Mouse (Mus musculus) erythroblast, embryonic 14.5 days (primary cell): ENCODE data around the gene Cfd. TPM values are rescaled to one million over a fixed set of nuclear protein-coding genes. Genes with fewer than 3 reads are reported as not detected.

Experiments
- H3K27me3 ChIP-seq: 2 replicates; pipeline ENCODE4 v1.6.1; 2012; ENCODE audit warnings: inconsistent platforms; ENCODE audit not compliant: control insufficient read depth
- H3K36me3 ChIP-seq: 2 replicates; pipeline ENCODE4 v1.6.1; 2012; ENCODE audit warnings: mild to moderate bottlenecking, inconsistent platforms; ENCODE audit not compliant: control insufficient read depth
- H3K4me1 ChIP-seq: 2 replicates; pipeline ENCODE4 v1.6.1; 2012; ENCODE audit warnings: inconsistent platforms; ENCODE audit not compliant: control insufficient read depth
- H3K4me3 ChIP-seq: replicated peaks from 2 replicates; pipeline ENCODE3; 2012; ENCODE audit warnings: moderate library complexity, mild to moderate bottlenecking, inconsistent platforms
- H3K9me3 ChIP-seq: 2 replicates; pipeline ENCODE4 v1.6.1; 2012; ENCODE audit warnings: low read length, inconsistent platforms, mixed read lengths; ENCODE audit not compliant: control insufficient read depth
- GATA1 ChIP-seq: IDR thresholded peaks from 2 replicates; pipeline ENCODE4 v1.6.1; 2012; ENCODE audit warnings: low read length, inconsistent platforms, mixed read lengths
- TAL1 ChIP-seq: IDR thresholded peaks from 3 replicates; pipeline ENCODE4 v1.6.1; 2012; ENCODE audit warnings: low read length, inconsistent platforms, mixed read lengths
- polyA plus RNA-seq: library from polyadenylated mRNA; stranded (reverse); fragments of >175 nt; gene quantifications from 2 replicates; pipeline ENCODE4 v1.2.3, GENCODE M21; 2012

Gene Cfd
- polyA plus RNA-seq, 1 experiment: not detected

- Histone ChIP-seq H3K9me3 (no peaks in the 10 kb centered on the region), H3K4me3 (peak within 1 kb of the TSS; percentile 82), H3K36me3 (peaks cover 34% of the 10 kb centered on the region), H3K27me3 (no peaks in the 10 kb centered on the region), H3K4me1 (peaks cover 75% of the 10 kb centered on the region)
- TF ChIP-seq TAL1: no peak
- TF ChIP-seq GATA1: no peak
These were observed 36.5 kb upstream of the Cfd start, which contains the start of gene Ptbp1 for GRCm38 (mm10) chr10:79853860-79854795. Gene Ptbp1, plus strand, starts transcription at chr10:79854427.

GRCm38 (mm10) chr10:79854801-79855541 lies 35.7 kb upstream of the Cfd start:
- Histone ChIP-seq H3K27me3 (no peaks in the 10 kb centered on the region; the same call in 1 of the 2 replicates), H3K36me3 (peaks cover 43% of the 10 kb centered on the region), H3K4me1 (peaks cover 81% of the 10 kb centered on the region), H3K4me3 (peak overlapping the region; percentile 82), H3K9me3 (no peaks in the 10 kb centered on the region)
- TF ChIP-seq TAL1: no peak
- no peak for TF ChIP-seq GATA1

- H3K4me3 ChIP-seq: peak overlapping the region; percentile 82
- TF ChIP-seq GATA1: no peak
- TF ChIP-seq TAL1: no peak
- peaks cover 80% of the 10 kb centered on the region for H3K4me1 ChIP-seq
These were observed 35.0 kb upstream of the Cfd start for GRCm38 (mm10) chr10:79855558-79856184.

GRCm38 (mm10) chr10:79856280-79856679 lies 34.4 kb upstream of the Cfd start:
- TF ChIP-seq TAL1 (no peak), GATA1 (no peak)
- H3K4me1 ChIP-seq: peaks cover 76% of the 10 kb centered on the region
- no peaks in the 10 kb centered on the region for H3K9me3 ChIP-seq
- H3K27me3 ChIP-seq: no peaks in the 10 kb centered on the region; the same call in 1 of the 2 replicates
- H3K4me3 ChIP-seq: peak overlapping the region; percentile 82
- peaks cover 56% of the 10 kb centered on the region for H3K36me3 ChIP-seq

More at GRCm38 (mm10) chr10:79855558-79856184, 35.0 kb upstream of the Cfd start:
- Histone ChIP-seq H3K27me3 (no peaks in the 10 kb centered on the region; the same call in 1 of the 2 replicates), H3K9me3 (no peaks in the 10 kb centered on the region), H3K36me3 (peaks cover 50% of the 10 kb centered on the region)

GRCm38 (mm10) chr10:79856704-79857451 lies 33.8 kb upstream of the Cfd start:
- no peaks in the 10 kb centered on the region; the same call in 1 of the 2 replicates for H3K27me3 ChIP-seq
- H3K9me3 ChIP-seq: no peaks in the 10 kb centered on the region
- H3K36me3 ChIP-seq: peaks cover 62% of the 10 kb centered on the region
- peaks cover 70% of the 10 kb centered on the region for H3K4me1 ChIP-seq
- H3K4me3 ChIP-seq: peak overlapping the region; percentile 82
- TF ChIP-seq GATA1 (no peak), TAL1 (no peak)

GRCm38 (mm10) chr10:79857452-79857811 lies 33.2 kb upstream of the Cfd start:
- H3K36me3 ChIP-seq: peaks cover 67% of the 10 kb centered on the region
- H3K9me3 ChIP-seq: no peaks in the 10 kb centered on the region
- peaks cover 64% of the 10 kb centered on the region for H3K4me1 ChIP-seq
- H3K4me3 ChIP-seq: peak overlapping the region; percentile 82
- H3K27me3 ChIP-seq: no peaks in the 10 kb centered on the region; the same call in 1 of the 2 replicates
- TF ChIP-seq TAL1 (no peak), GATA1 (no peak)

- Histone ChIP-seq H3K27me3 (no peaks in the 10 kb centered on the region; the same call in 1 of the 2 replicates), H3K4me1 (peaks cover 59% of the 10 kb centered on the region), H3K4me3 (peak overlapping the region; percentile 82), H3K9me3 (no peaks in the 10 kb centered on the region), H3K36me3 (peaks cover 72% of the 10 kb centered on the region)
- TF ChIP-seq TAL1: no peak
These were observed 32.8 kb upstream of the Cfd start for GRCm38 (mm10) chr10:79857894-79858293.

GRCm38 (mm10) chr10:79858416-79859074 lies 32.1 kb upstream of the Cfd start:
- TF ChIP-seq TAL1 (no peak), GATA1 (no peak)
- H3K4me3 ChIP-seq: no peak overlapping the region
- peaks cover 78% of the 10 kb centered on the region for H3K36me3 ChIP-seq
- no peaks in the 10 kb centered on the region; the same call in 1 of the 2 replicates for H3K27me3 ChIP-seq
- H3K9me3 ChIP-seq: no peaks in the 10 kb centered on the region
- peaks cover 53% of the 10 kb centered on the region for H3K4me1 ChIP-seq
